Mouse (Mus musculus) forebrain, embryonic 15.5 days (tissue): ENCODE data around the gene Slc8b1. TPM values are rescaled to one million over a fixed set of nuclear protein-coding genes. Genes with fewer than 3 reads are reported as not detected.

Source experiments
- polyA plus RNA-seq: library from polyadenylated mRNA; unstranded; fragments of >200 nt; fragmentation: Nextera tagmentation; extraction: Ambion mirVana; gene quantifications from 2 replicates; pipeline ENCODE4 v1.2.1, GENCODE M21; 2015

Slc8b1 gene
- polyA plus RNA-seq, 1 experiment from 2014 or later: 2.4 TPM

Other genes with a start within 250 kb of the Slc8b1 start
- gene Lhx5, start 79.5 kb upstream of the Slc8b1 start, polyA plus RNA-seq: 6.3 and 7.0 TPM in 2 replicates
- 2.3 and 2.6 TPM in 2 replicates for gene Sdsl, start 38.4 kb upstream of the Slc8b1 start, polyA plus RNA-seq
- gene Sds, start 34.6 kb upstream of the Slc8b1 start, polyA plus RNA-seq: not detected in 2 replicates
- gene Plbd2, start 7.5 kb upstream of the Slc8b1 start, polyA plus RNA-seq: 24.0 and 25.6 TPM in 2 replicates
- gene Tpcn1, start 77.5 kb downstream of the Slc8b1 start, polyA plus RNA-seq: 17.4 and 19.9 TPM in 2 replicates
- 1.5 and 2.1 TPM in 2 replicates for gene Iqcd, start 77.8 kb downstream of the Slc8b1 start, polyA plus RNA-seq
- 22.4 and 23.0 TPM in 2 replicates for gene Rita1, start 101.4 kb downstream of the Slc8b1 start, polyA plus RNA-seq
- 46.9 and 49.0 TPM in 2 replicates for gene Ddx54, start 101.6 kb downstream of the Slc8b1 start, polyA plus RNA-seq
- gene Cfap73, start 123.1 kb downstream of the Slc8b1 start, polyA plus RNA-seq: 0.47 and 1.2 TPM in 2 replicates
- gene Rasal1, start 137.6 kb downstream of the Slc8b1 start, polyA plus RNA-seq: 2.7 and 4.2 TPM in 2 replicates
- 48.2 and 52.8 TPM in 2 replicates for gene Dtx1, start 200.8 kb downstream of the Slc8b1 start, polyA plus RNA-seq
- gene Oas2, start 238.7 kb downstream of the Slc8b1 start, polyA plus RNA-seq: 0.08 and 0.14 TPM in 2 replicates